Mouse (Mus musculus): ENCODE results near the gene Papolg. TPM values are rescaled to one million over a fixed set of nuclear protein-coding genes. Genes with fewer than 3 reads are reported as not detected.
A peak's percentile ranks its signal among the peaks of the same experiment; 100 is the strongest.
"Not testable (repeated sequence)": the region's sequence is repeated elsewhere in the genome, so short reads cannot be mapped to it uniquely, and the experiment has no call there.

Papolg gene
- 27.7 and 29.0 TPM in 2 replicates for polyA plus RNA-seq (2016; fragmentation: Nextera tagmentation; extraction: Ambion mirVana)

DNA sequence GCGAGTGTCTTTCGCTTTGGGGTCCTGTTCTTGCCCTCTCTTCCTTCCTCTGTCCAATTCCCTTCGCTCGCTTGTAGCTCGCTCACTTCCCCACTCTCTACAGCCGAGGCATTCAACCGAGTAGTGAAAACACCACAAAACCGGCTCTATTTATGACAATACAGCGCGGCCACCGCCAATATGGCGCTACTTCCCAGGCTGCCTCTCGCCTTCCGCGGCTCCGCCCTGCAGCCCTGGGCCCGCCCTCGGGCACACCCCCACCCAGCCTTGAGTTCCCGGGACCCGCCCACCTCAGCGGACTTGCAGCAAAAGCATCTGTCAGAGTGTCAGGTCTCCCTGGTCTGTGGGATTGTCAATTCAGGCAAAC, at the start of gene Papolg:
TSS of gene Papolg (minus strand) at position 194 of the 367 bp plus-strand sequence.
- H3K4me1 ChIP-seq, result peaks cover 7% of the 10 kb centered on the region
- peak within 1 kb of the TSS; percentile 96 for H3K4me3 ChIP-seq
- H3K9me3 ChIP-seq (replicated peaks), result no peaks in the 10 kb centered on the region
- peaks cover 5% of the 10 kb centered on the region for H3K36me3 ChIP-seq
- H3K27ac ChIP-seq, result peak within 1 kb of the TSS; percentile 97
- peak within 1 kb of the TSS; percentile 67 for H3K4me2 ChIP-seq (replicated peaks)
- no peaks in the 10 kb centered on the region for H3K27me3 ChIP-seq
- under 1% methylated on average over 21 of the region's 21 CpGs for WGBS
- peak; percentile 99 for ATAC-seq (ENCODE audit: low FRiP score)
- peak within 1 kb of the TSS; percentile 91 for H3K9ac ChIP-seq

GRCm38 (mm10) chr11:23928146-23928545, 33.1 kb upstream of the Papolg start:
- not testable (repeated sequence) for H3K4me1 ChIP-seq; H3K9ac ChIP-seq; H3K27me3 ChIP-seq; H3K4me3 ChIP-seq; H3K9me3 ChIP-seq (replicated peaks); H3K27ac ChIP-seq; H3K36me3 ChIP-seq; ATAC-seq (ENCODE audit: low FRiP score)
- 20% methylated on average over 8 of the region's 8 CpGs for WGBS
- H3K4me2 ChIP-seq (replicated peaks), result peak overlapping the region; percentile 22

DNA sequence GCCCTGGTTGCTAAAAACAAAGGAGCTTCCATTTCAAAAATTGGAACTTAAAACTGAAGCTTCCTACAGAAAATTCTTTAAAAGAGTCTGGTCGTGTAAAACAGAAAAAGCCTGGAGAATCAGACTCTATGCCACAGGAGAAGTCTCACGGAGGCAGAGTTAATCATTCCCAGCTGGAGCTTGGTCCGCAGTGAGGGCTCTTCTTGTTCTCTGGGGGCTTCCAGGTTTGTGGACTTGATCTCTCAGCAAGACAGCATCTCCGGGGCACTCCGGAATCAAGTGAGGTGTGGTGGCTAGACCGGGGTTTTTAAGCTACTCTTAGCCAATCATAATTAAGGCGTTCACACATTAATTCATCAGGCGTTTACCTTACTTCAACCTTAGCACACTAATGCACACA, 32.6 kb upstream of the Papolg start:
- Histone ChIP-seq H3K27ac (no peak overlapping the region), H3K4me2 (replicated peaks) (peak overlapping the region; percentile 22; the same call in 1 of the 2 replicates), H3K9me3 (replicated peaks) (no peaks in the 10 kb centered on the region), H3K4me3 (no peak overlapping the region), H3K4me1 (no peaks in the 10 kb centered on the region), H3K27me3 (no peaks in the 10 kb centered on the region), H3K36me3 (no peaks in the 10 kb centered on the region), H3K9ac (no peak overlapping the region)
- 34% methylated on average over 8 of the region's 8 CpGs for WGBS
- ATAC-seq (ENCODE audit: low FRiP score), result no peak

GRCm38 (mm10) chr11:23913824-23914223, 18.8 kb upstream of the Papolg start:
- H3K4me2 ChIP-seq (replicated peaks); H3K9ac ChIP-seq; H3K4me1 ChIP-seq; H3K4me3 ChIP-seq; H3K9me3 ChIP-seq (replicated peaks); H3K27ac ChIP-seq; ATAC-seq (ENCODE audit: low FRiP score); H3K27me3 ChIP-seq; H3K36me3 ChIP-seq: not testable (repeated sequence)
- 75% methylated on average over 2 of the region's 2 CpGs for WGBS

DNA sequence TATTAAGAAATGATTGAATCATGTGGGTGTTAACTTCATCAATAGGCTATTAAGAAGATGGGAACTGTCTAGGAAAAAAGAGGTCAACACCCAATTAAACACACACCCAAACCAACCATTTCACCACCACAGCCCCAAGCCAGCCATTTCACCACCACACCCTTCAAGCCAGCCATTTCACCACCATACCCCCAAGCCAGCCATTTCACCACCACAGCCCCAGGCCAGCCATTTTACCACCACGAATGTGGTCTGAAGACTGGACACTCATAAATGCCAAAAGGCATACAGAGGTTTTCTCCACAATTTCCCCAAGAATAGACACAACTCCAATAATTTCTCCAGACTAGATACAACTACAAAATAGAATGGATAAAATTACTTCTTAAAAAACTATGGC, 8.9 kb upstream of the Papolg start:
- WGBS, result 91% methylated on average over 1 of the region's 1 CpGs
- Histone ChIP-seq H3K36me3 (no peaks in the 10 kb centered on the region), H3K4me1 (no peaks in the 10 kb centered on the region), H3K4me3 (no peak overlapping the region), H3K27ac (no peak overlapping the region), H3K9ac (no peak overlapping the region), H3K27me3 (no peaks in the 10 kb centered on the region), H3K9me3 (replicated peaks) (no peaks in the 10 kb centered on the region), H3K4me2 (replicated peaks) (no peak overlapping the region)
- no peak for ATAC-seq (ENCODE audit: low FRiP score)

DNA sequence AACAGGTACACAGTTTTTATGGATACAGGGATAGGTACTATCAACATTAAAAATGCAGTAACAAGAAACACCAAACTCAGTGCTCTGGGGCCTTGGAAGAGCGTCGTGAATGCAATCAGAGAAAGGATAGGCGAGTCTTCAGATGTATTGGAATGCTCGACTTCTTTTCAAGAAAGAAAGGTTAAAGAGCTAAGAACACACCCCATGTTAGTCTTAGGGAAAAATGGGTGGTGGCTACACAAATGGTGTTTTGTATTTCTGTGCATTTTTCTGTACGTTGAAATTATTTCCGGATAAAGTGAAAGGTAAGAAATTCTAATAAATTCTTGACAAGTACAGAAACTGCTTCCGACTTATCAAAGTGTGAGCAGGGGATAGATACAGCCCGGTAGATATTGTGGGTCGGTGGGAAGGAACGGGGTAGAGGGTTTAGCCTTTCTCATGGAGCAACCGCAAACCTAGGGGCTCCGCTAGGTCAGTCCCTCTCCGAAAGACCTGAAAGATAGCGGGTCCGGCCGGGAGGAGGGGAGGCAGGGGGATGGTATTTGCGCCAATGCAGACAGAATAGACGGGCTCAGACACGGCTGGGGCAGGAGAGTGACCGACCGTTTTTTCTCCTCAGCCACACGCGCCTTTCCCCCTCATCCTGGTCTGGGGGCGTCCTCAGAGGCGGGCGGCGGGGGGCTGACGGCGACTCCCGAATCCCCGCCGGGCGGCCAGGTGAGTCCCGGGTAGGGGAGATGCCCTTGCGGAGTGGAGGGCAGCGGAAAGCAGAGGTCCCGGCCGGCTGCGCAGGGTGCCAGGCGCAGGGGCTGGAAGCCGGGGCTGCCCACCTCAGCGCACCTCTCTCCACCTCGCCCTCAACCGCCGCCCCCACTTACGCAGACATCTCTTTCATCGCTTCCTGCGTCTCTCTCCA, 653 bp downstream of the Papolg start:
- H3K9me3 ChIP-seq (replicated peaks), result no peaks in the 10 kb centered on the region
- H3K27ac ChIP-seq, result peak overlapping the region; percentile 97
- 2% methylated on average over 30 of the region's 48 CpGs for WGBS
- peaks cover 8% of the 10 kb centered on the region for H3K36me3 ChIP-seq
- H3K4me3 ChIP-seq, result peak overlapping the region; percentile 96
- H3K9ac ChIP-seq, result peak overlapping the region; percentile 91
- no peaks in the 10 kb centered on the region for H3K27me3 ChIP-seq
- peaks cover 7% of the 10 kb centered on the region for H3K4me1 ChIP-seq
- peak overlapping the region; percentile 67 for H3K4me2 ChIP-seq (replicated peaks)
- peak; percentile 90 for ATAC-seq (ENCODE audit: low FRiP score)

- no peak for ATAC-seq (ENCODE audit: low FRiP score)
- Histone ChIP-seq H3K36me3 (peaks cover 15% of the 10 kb centered on the region), H3K9ac (no peak overlapping the region), H3K4me2 (replicated peaks) (peak overlapping the region; percentile 31; the same call in 1 of the 2 replicates), H3K27me3 (no peaks in the 10 kb centered on the region), H3K4me1 (peaks cover 7% of the 10 kb centered on the region), H3K9me3 (replicated peaks) (no peaks in the 10 kb centered on the region), H3K4me3 (no peak overlapping the region; the same call in 1 of the 2 replicates), H3K27ac (no peak overlapping the region)
These were observed 1.5 kb downstream of the Papolg start for GRCm38 (mm10) chr11:23893556-23893955.

DNA sequence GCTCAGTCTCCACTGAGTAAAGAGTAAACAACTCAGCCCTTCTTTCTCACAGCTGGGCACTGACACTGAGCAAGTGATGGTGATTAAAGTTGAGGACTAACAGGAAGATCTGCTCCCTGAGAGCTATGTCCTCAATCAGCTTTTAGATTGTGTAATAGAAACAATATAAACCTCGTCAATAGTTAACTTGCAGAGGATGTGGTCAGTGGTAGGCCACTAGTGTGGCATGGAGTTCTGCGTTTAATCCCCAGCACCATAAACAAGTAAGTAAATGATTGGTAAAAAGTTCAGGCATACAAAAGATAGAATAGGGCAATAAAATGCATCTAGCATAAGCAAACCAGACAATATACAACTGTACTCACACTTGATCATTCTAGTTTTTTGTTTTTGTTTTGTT, 30.7 kb downstream of the Papolg start:
- H3K4me2 ChIP-seq (replicated peaks), result no peak overlapping the region
- H3K36me3 ChIP-seq, result peaks cover 65% of the 10 kb centered on the region
- WGBS, result 94% methylated on average over 2 of the region's 2 CpGs
- H3K27ac ChIP-seq, result no peak overlapping the region
- no peaks in the 10 kb centered on the region for H3K4me1 ChIP-seq
- no peaks in the 10 kb centered on the region for H3K27me3 ChIP-seq
- ATAC-seq (ENCODE audit: low FRiP score), result no peak
- H3K9me3 ChIP-seq (replicated peaks), result no peaks in the 10 kb centered on the region
- H3K4me3 ChIP-seq, result no peak overlapping the region
- H3K9ac ChIP-seq, result no peak overlapping the region

- 93% methylated on average over 4 of the region's 4 CpGs for WGBS
- peaks cover 48% of the 10 kb centered on the region for H3K36me3 ChIP-seq
- no peaks in the 10 kb centered on the region for H3K9me3 ChIP-seq (replicated peaks)
- no peaks in the 10 kb centered on the region for H3K27me3 ChIP-seq
- no peak overlapping the region for H3K9ac ChIP-seq
- no peak overlapping the region for H3K4me3 ChIP-seq
- no peak overlapping the region for H3K27ac ChIP-seq
- no peak overlapping the region for H3K4me2 ChIP-seq (replicated peaks)
- H3K4me1 ChIP-seq, result no peaks in the 10 kb centered on the region
- no peak for ATAC-seq (ENCODE audit: low FRiP score)
These were observed 38.3 kb downstream of the Papolg start for GRCm38 (mm10) chr11:23856723-23857112.

DNA sequence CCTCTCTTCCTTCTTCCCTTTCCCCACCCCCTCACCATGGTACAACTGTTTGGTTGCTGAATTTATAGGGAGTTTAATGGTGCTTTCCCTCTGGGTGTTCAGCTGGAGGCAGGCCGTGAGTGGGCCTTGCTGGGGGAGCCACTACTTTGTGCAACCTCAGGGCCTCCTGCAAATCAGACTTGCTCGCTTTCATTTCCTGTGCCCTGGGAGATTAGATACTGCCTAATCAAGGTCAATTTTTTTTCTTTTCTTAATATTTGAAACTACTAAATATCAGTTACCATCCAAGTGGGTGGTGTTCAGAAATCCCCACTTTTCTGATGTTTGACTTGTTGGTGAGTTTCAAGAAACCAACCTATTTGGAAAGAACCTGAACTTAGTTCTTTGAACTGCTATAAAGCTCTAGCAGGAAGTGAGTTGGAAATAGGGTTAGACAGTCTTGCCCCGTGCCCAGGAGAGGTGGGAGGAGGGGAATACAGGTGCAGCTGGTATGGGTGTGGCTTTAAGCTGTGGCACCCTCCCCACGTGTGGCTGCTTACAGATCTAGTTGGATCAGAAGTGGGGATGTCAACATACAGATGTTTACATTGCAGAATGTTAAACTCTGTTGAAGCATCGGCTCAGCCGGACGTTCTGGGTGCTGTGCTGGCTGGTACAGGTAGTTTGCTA, 38.9 kb downstream of the Papolg start:
- WGBS, result 89% methylated on average over 7 of the region's 7 CpGs
- no peaks in the 10 kb centered on the region for H3K9me3 ChIP-seq (replicated peaks)
- 0 out of 2 replicates have a peak, but pooled peaks have one; percentile 12 for ATAC-seq (ENCODE audit: low FRiP score)

DNA sequence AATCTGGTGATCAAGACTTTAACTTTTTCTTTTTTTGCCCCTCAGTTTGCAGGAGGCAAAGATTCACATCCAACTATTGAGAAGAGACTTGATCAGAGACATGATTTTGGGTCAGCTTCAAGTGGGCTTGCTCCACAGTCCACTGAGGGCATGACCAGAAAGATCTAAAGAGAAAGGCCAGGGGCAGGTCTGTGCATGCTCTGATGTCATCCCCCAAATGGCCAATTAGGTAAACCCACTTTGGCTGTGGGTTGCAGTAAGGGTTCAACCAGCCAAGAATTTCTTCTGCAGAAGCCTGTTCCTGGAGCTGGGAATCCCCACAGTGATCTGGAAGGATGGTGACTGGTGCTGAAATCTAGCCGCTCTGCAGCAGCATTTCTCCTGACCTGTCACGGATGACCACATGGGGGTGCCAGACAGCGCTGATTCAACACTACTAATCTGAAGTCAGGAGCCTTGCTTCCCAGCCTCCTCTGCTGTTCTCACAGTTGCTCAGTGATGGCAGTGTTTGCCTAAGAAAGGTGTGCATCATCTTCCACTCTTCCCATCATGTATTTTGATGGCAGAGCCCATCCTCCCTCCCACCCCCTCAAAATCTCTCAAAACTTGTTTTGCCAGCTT, 39.8 kb downstream of the Papolg start:
- ATAC-seq (ENCODE audit: low FRiP score), result peak; percentile 73

More for the DNA sequence above, 38.9 kb downstream of the Papolg start:
- peaks cover 43% of the 10 kb centered on the region for H3K36me3 ChIP-seq
- H3K27ac ChIP-seq, result no peak overlapping the region
- no peak overlapping the region for H3K4me2 ChIP-seq (replicated peaks)
- no peak overlapping the region for H3K4me3 ChIP-seq
- no peaks in the 10 kb centered on the region for H3K4me1 ChIP-seq
- no peak overlapping the region for H3K9ac ChIP-seq
- H3K27me3 ChIP-seq, result no peaks in the 10 kb centered on the region

GRCm38 (mm10) chr11:23853306-23853705, 41.7 kb downstream of the Papolg start:
- Histone ChIP-seq H3K4me3 (no peak overlapping the region), H3K27me3 (no peaks in the 10 kb centered on the region), H3K4me1 (no peaks in the 10 kb centered on the region), H3K9ac (no peak overlapping the region), H3K36me3 (peaks cover 19% of the 10 kb centered on the region), H3K27ac (no peak overlapping the region), H3K4me2 (replicated peaks) (no peak overlapping the region), H3K9me3 (replicated peaks) (no peaks in the 10 kb centered on the region)
- ATAC-seq (ENCODE audit: low FRiP score), result no peak
- WGBS, result 83% methylated on average over 5 of the region's 5 CpGs

More for the DNA sequence above, 39.8 kb downstream of the Papolg start:
- no peak overlapping the region for H3K4me3 ChIP-seq
- peaks cover 37% of the 10 kb centered on the region for H3K36me3 ChIP-seq
- no peak overlapping the region for H3K4me2 ChIP-seq (replicated peaks)
- no peaks in the 10 kb centered on the region for H3K4me1 ChIP-seq
- no peak overlapping the region for H3K9ac ChIP-seq
- 7% methylated on average over 3 of the region's 3 CpGs for WGBS
- no peaks in the 10 kb centered on the region for H3K27me3 ChIP-seq
- H3K9me3 ChIP-seq (replicated peaks), result no peaks in the 10 kb centered on the region
- no peak overlapping the region for H3K27ac ChIP-seq

All from hindbrain, embryonic 12.5 days (tissue).